9 mouse cellular contexts compared by ENCODE assay signal in genomic region chr5:118089102-118089501, GRCm38 (mm10).
DNase-seq lines count a peak whose midpoint lies in the region; ATAC-seq lines count a peak whose summit lies in the region.
"Had no signal": no experiment of that assay in that cellular context is flagged by ENCODE, and none has a peak within 500 bp of the region (broad histone marks: within the 10 kb centered on the region; RNA-seq: fewer than 3 reads in every experiment).

No protein-coding gene starts in this region.

- WGBS in embryonic facial prominence, embryonic 13.5 days = 56% methylated on average over 7 of the region's 7 CpGs

- H3K36me3 ChIP-seq in embryonic facial prominence, embryonic 13.5 days = peaks cover 49% of the 10 kb centered on the region

- no peak overlapping the region for H3K4me2 ChIP-seq in embryonic facial prominence, embryonic 13.5 days
- H3K4me2 ChIP-seq: lung, embryonic 15.5 days had no signal

- H3K27me3 ChIP-seq in embryonic facial prominence, embryonic 13.5 days = no peaks in the 10 kb centered on the region
- H3K27me3 ChIP-seq: lung, embryonic 15.5 days had no signal

- H3K9me3 ChIP-seq in embryonic facial prominence, embryonic 13.5 days = no peaks in the 10 kb centered on the region
- H3K9me3 ChIP-seq: lung, embryonic 15.5 days had no signal

- H3K4me1 ChIP-seq in embryonic facial prominence, embryonic 13.5 days = peaks cover 21% of the 10 kb centered on the region; the same call in 1 of the 2 replicates

- H3K27ac ChIP-seq in embryonic facial prominence, embryonic 13.5 days = no peak overlapping the region
- H3K27ac ChIP-seq: lung, embryonic 15.5 days had no signal

- H3K9ac ChIP-seq in embryonic facial prominence, embryonic 13.5 days = 0 out of 2 replicates have a peak overlapping the region, but pooled peaks have one; percentile 1
- H3K9ac ChIP-seq: lung, embryonic 15.5 days had no signal

- no peak for ATAC-seq in embryonic facial prominence, embryonic 13.5 days (ENCODE audit: insufficient number of reproducible peaks, insufficient read depth, low FRiP score, low TSS enrichment, low read depth)
- no peak for ATAC-seq in megakaryocyte-erythroid progenitor cell, adult 5-6 weeks (replicated peaks; ENCODE audit: low FRiP score, low TSS enrichment, poor library complexity, severe bottlenecking)

- H3K4me3 ChIP-seq in embryonic facial prominence, embryonic 13.5 days = no peak overlapping the region
- H3K4me3 ChIP-seq: lung, embryonic 15.5 days had no signal

- intact Hi-C loops in heart, postnatal 10 days (cut with DNase I) = no loop called here

- DNase-seq in gastrocnemius, postnatal 25 days = peak; percentile 48
- DNase-seq in gastrocnemius, adult 8-10 months (ENCODE audit: low spot score in 2 of 2) = no peak
- peak; percentile 27 for DNase-seq in ZHBTc4 (ENCODE audit: low read depth, low spot score)
- DNase-seq in heart, postnatal 10 days = peak; percentile 69 to 75
- peak; percentile 47 for DNase-seq in mesoderm, embryonic 11.5 days (ENCODE audit: low read depth, low spot score)
- no peak for DNase-seq in testis, postnatal 14 days (ENCODE audit: low spot score)

Comparison
In these comparisons a context has a peak if more than half of its experiments do, and no peak if none do; other contexts are left out.
1. DNase-seq: peak in gastrocnemius, postnatal 25 days (single experiment), ZHBTc4 (single experiment), heart, postnatal 10 days (2 of 2) and mesoderm, embryonic 11.5 days (single experiment); none in gastrocnemius, adult 8-10 months (0 of 2) and testis, postnatal 14 days (single experiment).